Mouse (Mus musculus) kidney, adult 10 weeks (tissue): ENCODE results near the gene Tfb2m. TPM values are rescaled to one million over a fixed set of nuclear protein-coding genes. Genes with fewer than 3 reads are reported as not detected.

Source experiments
- polyA plus RNA-seq: library from polyadenylated mRNA; stranded (reverse); fragments of 350-450 nt; fragmentation: Illumina TruSeq; extraction: RNeasy Lipid Tissue Mini Kit (QIAGEN cat#74804); gene quantifications from one replicate; pipeline ENCODE4 v1.2.3, GENCODE M21; 2014; ENCODE audit warnings: low read depth, low replicate concordance

Gene Tfb2m
- polyA plus RNA-seq, result 150 TPM

GRCm38 (mm10) chr1:179545768-179546550 lies at the start of gene Tfb2m, which contains the start of gene Cnst:
TSS of gene Tfb2m (minus strand) at chr1:179546267.
TSS of gene Cnst (plus strand) at chr1:179546370.

GRCm38 (mm10) chr1:179517713-179518465 lies 28.2 kb downstream of the Tfb2m start, which contains the start of gene Smyd3:
TSS of gene Smyd3 (minus strand) at chr1:179518041.

Other genes with a start within 250 kb of the Tfb2m start
- gene Smyd3, start 28.2 kb downstream of the Tfb2m start, polyA plus RNA-seq, result 5.0 TPM
- 13.8 TPM for gene Cnst, start 103 bp upstream of the Tfb2m start, polyA plus RNA-seq
- 101 TPM for gene Sccpdh, start 121.9 kb upstream of the Tfb2m start, polyA plus RNA-seq
- not detected for gene Kif28, start 199.0 kb upstream of the Tfb2m start, polyA plus RNA-seq